ENCODE assay signal across 11 mouse cellular contexts in the genomic region with DNA sequence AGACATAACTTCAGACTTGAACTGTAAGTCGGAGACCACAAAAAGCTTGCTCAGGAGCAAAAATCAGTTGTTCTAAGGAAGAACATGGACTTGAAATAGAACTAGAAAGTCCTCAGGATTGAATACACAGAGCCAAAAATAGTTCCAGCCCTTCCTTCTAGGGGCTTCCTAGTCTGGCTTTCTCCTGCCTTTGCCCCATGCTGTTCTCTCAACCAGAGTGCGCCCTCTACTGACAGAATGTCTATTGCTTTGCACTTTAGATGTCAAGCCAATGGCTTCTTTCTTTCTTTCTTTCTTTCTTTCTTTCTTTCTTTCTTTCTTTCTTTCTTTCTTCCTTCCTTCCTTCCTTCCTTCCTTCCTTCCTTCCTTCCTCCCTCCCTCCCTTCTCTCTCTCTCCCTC. TPM values are rescaled to one million over a fixed set of nuclear protein-coding genes. Genes with fewer than 3 reads are reported as not detected.
DNase-seq lines count a peak whose midpoint lies in the region; ATAC-seq and TF ChIP-seq lines count a peak whose summit lies in the region.
"Had no signal": no experiment of that assay in that cellular context is flagged by ENCODE, and none has a peak within 500 bp of the region (broad histone marks: within the 10 kb centered on the region; RNA-seq: fewer than 3 reads in every experiment).

No protein-coding gene starts in this region.

- H3K4me1 ChIP-seq in hindbrain, postnatal 0 days (ENCODE audit: insufficient read depth, low read length) = no peaks in the 10 kb centered on the region
- H3K4me1 ChIP-seq in hindbrain, embryonic 12.5 days = no peaks in the 10 kb centered on the region
- no peaks in the 10 kb centered on the region for H3K4me1 ChIP-seq in E14TG2a.4 (replicated peaks; ENCODE audit: low read depth, low read length)
- H3K4me1 ChIP-seq in lung, adult 2 months (ENCODE audit: control insufficient read depth, insufficient read depth, low read length) = no peaks in the 10 kb centered on the region
- H3K4me1 ChIP-seq: embryonic facial prominence, embryonic 15.5 days; neural tube, embryonic 12.5 days had no signal

- no peaks in the 10 kb centered on the region for H3K9me3 ChIP-seq in hindbrain, postnatal 0 days (ENCODE audit: low read length)
- no peaks in the 10 kb centered on the region for H3K9me3 ChIP-seq in hindbrain, embryonic 12.5 days (replicated peaks)
- H3K9me3 ChIP-seq in E14TG2a.4 (ENCODE audit: low read length) = peaks cover 6% of the 10 kb centered on the region
- H3K9me3 ChIP-seq: embryonic facial prominence, embryonic 15.5 days; neural tube, embryonic 12.5 days had no signal

- no peak for TF ChIP-seq POLR2A in lung, adult 2 months (IDR thresholded peaks at IDR 0.05; ENCODE audit: borderline replicate concordance, extremely low read depth, low read depth, low read length)

- H3K36me3 ChIP-seq in hindbrain, postnatal 0 days (ENCODE audit: insufficient read depth, low read length) = no peaks in the 10 kb centered on the region
- H3K36me3 ChIP-seq in hindbrain, embryonic 12.5 days = no peaks in the 10 kb centered on the region
- H3K36me3 ChIP-seq in E14TG2a.4 (ENCODE audit: insufficient read depth, low read length) = no peaks in the 10 kb centered on the region
- H3K36me3 ChIP-seq: embryonic facial prominence, embryonic 15.5 days; neural tube, embryonic 12.5 days had no signal

- WGBS in hindbrain, postnatal 0 days = 58% methylated on average over 2 of the region's 2 CpGs
- WGBS in hindbrain, embryonic 12.5 days = 50% methylated on average over 2 of the region's 2 CpGs
- 48% methylated on average over 2 of the region's 2 CpGs for WGBS in lung, adult 2 months

- H3K4me3 ChIP-seq in hindbrain, postnatal 0 days (ENCODE audit: low read length) = no peak overlapping the region
- no peak overlapping the region for H3K4me3 ChIP-seq in hindbrain, embryonic 12.5 days
- no peak overlapping the region for H3K4me3 ChIP-seq in E14TG2a.4 (replicated peaks; ENCODE audit: low read length)
- no peak overlapping the region for H3K4me3 ChIP-seq in lung, adult 2 months (replicated peaks; ENCODE audit: extremely low read depth, low read depth, low read length)
- H3K4me3 ChIP-seq: embryonic facial prominence, embryonic 15.5 days; neural tube, embryonic 12.5 days had no signal

- DNase-seq in hindbrain, postnatal 0 days (ENCODE audit: low spot score) = peak; percentile 68
- peak; percentile 71 for DNase-seq in 3T3-L1 (ENCODE audit: low read depth, low spot score)
- peak; percentile 73 to 82 for DNase-seq in cerebellum, postnatal 14 days
- DNase-seq in lung, adult 2 months = no peak
- DNase-seq in Muller cell, postnatal 12 days (ENCODE audit: inconsistent ontology term) = no peak

- no peak for ATAC-seq in hindbrain, postnatal 0 days
- ATAC-seq in hindbrain, embryonic 12.5 days (ENCODE audit: low FRiP score) = no peak
- ATAC-seq in monocyte, adult 5-6 weeks (replicated peaks; ENCODE audit: insufficient number of reproducible peaks, low FRiP score, low TSS enrichment, poor library complexity, severe bottlenecking) = no peak

- H3K9ac ChIP-seq in hindbrain, postnatal 0 days (replicated peaks; ENCODE audit: low read length) = no peak overlapping the region
- no peak overlapping the region for H3K9ac ChIP-seq in hindbrain, embryonic 12.5 days
- H3K9ac ChIP-seq: embryonic facial prominence, embryonic 15.5 days; neural tube, embryonic 12.5 days had no signal

- no peak overlapping the region for H3K4me2 ChIP-seq in hindbrain, postnatal 0 days (ENCODE audit: low read depth, low read length)
- no peak overlapping the region for H3K4me2 ChIP-seq in hindbrain, embryonic 12.5 days (replicated peaks)
- H3K4me2 ChIP-seq: embryonic facial prominence, embryonic 15.5 days; neural tube, embryonic 12.5 days had no signal

- peak; percentile 59 for TF ChIP-seq CTCF in hindbrain, postnatal 0 days (IDR thresholded peaks at IDR 0.05; ENCODE audit: low read depth)
- TF ChIP-seq CTCF in E14TG2a.4 (conservative IDR thresholded peaks at IDR 0.05; ENCODE audit: low read length) = peak; percentile 47
- TF ChIP-seq CTCF in lung, adult 2 months (IDR thresholded peaks at IDR 0.05; ENCODE audit: insufficient read depth, low read length) = peak; percentile 43

- no peak overlapping the region for H3K27ac ChIP-seq in hindbrain, postnatal 0 days
- no peak overlapping the region for H3K27ac ChIP-seq in hindbrain, embryonic 12.5 days
- H3K27ac ChIP-seq: embryonic facial prominence, embryonic 15.5 days; neural tube, embryonic 12.5 days had no signal

- no peaks in the 10 kb centered on the region for H3K27me3 ChIP-seq in hindbrain, postnatal 0 days (ENCODE audit: insufficient read depth, low read length)
- no peaks in the 10 kb centered on the region for H3K27me3 ChIP-seq in hindbrain, embryonic 12.5 days
- peaks cover 15% of the 10 kb centered on the region for H3K27me3 ChIP-seq in E14TG2a.4 (ENCODE audit: insufficient read depth, low read length)
- H3K27me3 ChIP-seq: embryonic facial prominence, embryonic 15.5 days; neural tube, embryonic 12.5 days had no signal

RNA-seq across cellular contexts. Expression of gene Gprin2, which starts 7.2 kb away (rescaled TPM):
- 31.7 and 33.6 TPM in 2 replicates for total RNA-seq in hindbrain, postnatal 0 days (2014; rRNA removed)
- polyA plus RNA-seq in hindbrain, postnatal 0 days (2015; fragmentation: Nextera tagmentation; extraction: Ambion mirVana) = 4.3 and 8.1 TPM in 2 replicates
- polyA plus RNA-seq in hindbrain, embryonic 12.5 days (2016; fragmentation: Nextera tagmentation; extraction: Ambion mirVana) = 3.3 and 4.8 TPM in 2 replicates
- 0.15 and 0.59 TPM in 2 replicates for polyA plus RNA-seq in lung, adult 2 months (2012; rRNA removed)
- 0.10 TPM in 1 of 3 replicates, not detected in the others for total RNA-seq in monocyte, adult 5-6 weeks (2017)

RNA-seq across cellular contexts. Expression of gene Syt15, which starts 10.7 kb away (rescaled TPM):
- total RNA-seq in hindbrain, postnatal 0 days (2014; rRNA removed) = 0.63 and 2.1 TPM in 2 replicates
- polyA plus RNA-seq in hindbrain, postnatal 0 days (2015; fragmentation: Nextera tagmentation; extraction: Ambion mirVana) = 0.83 and 1.1 TPM in 2 replicates
- 0.36 and 0.59 TPM in 2 replicates for polyA plus RNA-seq in hindbrain, embryonic 12.5 days (2016; fragmentation: Nextera tagmentation; extraction: Ambion mirVana)
- 10.3 and 12.2 TPM in 2 replicates for polyA plus RNA-seq in lung, adult 2 months (2012; rRNA removed)
- total RNA-seq in monocyte, adult 5-6 weeks (2017) = 0.10 to 0.53 TPM in 2 of 3 replicates, not detected in the other

RNA-seq across cellular contexts. Expression of gene Npy4r, which starts 56.4 kb away (rescaled TPM):
- 0.21 and 0.25 TPM in 2 replicates for total RNA-seq in hindbrain, postnatal 0 days (2014; rRNA removed)
- polyA plus RNA-seq in hindbrain, postnatal 0 days (2015; fragmentation: Nextera tagmentation; extraction: Ambion mirVana) = 0.11 and 0.24 TPM in 2 replicates
- polyA plus RNA-seq in hindbrain, embryonic 12.5 days (2016; fragmentation: Nextera tagmentation; extraction: Ambion mirVana) = 0.05 and 0.10 TPM in 2 replicates
- polyA plus RNA-seq in lung, adult 2 months (2012; rRNA removed) = 0.14 TPM in 2 replicates
- total RNA-seq in monocyte, adult 5-6 weeks (2017) = not detected in 3 replicates
- total RNA-seq: layer of hippocampus, adult 18-20 months had no signal

Comparison
In these comparisons a context has a peak if more than half of its experiments do, and no peak if none do; other contexts are left out.
1. DNase-seq: peak in hindbrain, postnatal 0 days (single experiment), 3T3-L1 (single experiment) and cerebellum, postnatal 14 days (2 of 2); none in lung, adult 2 months (single experiment) and Muller cell, postnatal 12 days (single experiment).
2. Peak in every context shown above with its lines, with median percentiles within 50 percentile points of each other: CTCF ChIP-seq.